Mouse (Mus musculus) kidney, embryonic 15.5 days (tissue): ENCODE results near the gene Tnfrsf11a. TPM values are rescaled to one million over a fixed set of nuclear protein-coding genes. Genes with fewer than 3 reads are reported as not detected.
A peak's percentile ranks its signal among the peaks of the same experiment; 100 is the strongest.

Source experiments
- ATAC-seq: fragments of 200-750 bp; cut with Nextera tagmentation; replicated peaks from 2 replicates; pipeline ENCODE4 v1.8.0; 2017; ENCODE audit warnings: moderate TSS enrichment; ENCODE audit not compliant: low FRiP score
- H3K27ac ChIP-seq: fragments of 300-500 bp; sonication (generic); 2 replicates; pipeline ENCODE4 v1.5.1; 2015; ENCODE audit warnings: mild to moderate bottlenecking, inconsistent platforms
- H3K27me3 ChIP-seq: fragments of 300-500 bp; sonication (generic); 2 replicates; pipeline ENCODE4 v1.6.1; 2015; ENCODE audit warnings: inconsistent platforms
- H3K36me3 ChIP-seq: fragments of 300-500 bp; sonication (generic); 2 replicates; pipeline ENCODE4 v1.6.1; 2015; ENCODE audit warnings: inconsistent platforms
- H3K4me1 ChIP-seq: fragments of 300-500 bp; sonication (generic); 2 replicates; pipeline ENCODE4 v1.6.1; 2015; ENCODE audit warnings: inconsistent platforms
- H3K4me2 ChIP-seq: fragments of 300-500 bp; sonication (generic); 2 replicates; pipeline ENCODE4 v1.6.1; 2015; ENCODE audit warnings: moderate library complexity, mild to moderate bottlenecking, inconsistent platforms
- H3K4me3 ChIP-seq: fragments of 300-500 bp; sonication (generic); replicated peaks from 2 replicates; pipeline ENCODE4 v1.5.1; 2015; ENCODE audit warnings: mild to moderate bottlenecking, inconsistent platforms
- H3K9ac ChIP-seq: fragments of 300-500 bp; sonication (generic); 2 replicates; pipeline ENCODE4 v1.6.1; 2015; ENCODE audit warnings: mild to moderate bottlenecking, inconsistent platforms
- H3K9me3 ChIP-seq: fragments of 300-500 bp; sonication (generic); replicated peaks from 2 replicates; pipeline ENCODE4 v1.6.1; 2016; ENCODE audit warnings: inconsistent platforms
- WGBS: fragments of 180-500 bp; shearing (Covaris S2); methylation state at CpG from one replicate; pipeline ENCODE4 v1.1.7; 2015; ENCODE audit warnings: mixed read lengths; 5-methylcytosine and 5-hydroxymethylcytosine counted together
- polyA plus RNA-seq: library from polyadenylated mRNA; unstranded; fragments of >200 nt; fragmentation: Nextera tagmentation; extraction: Ambion mirVana; gene quantifications from 2 replicates; pipeline ENCODE4 v1.2.1, GENCODE M21; 2015

Tnfrsf11a gene
- polyA plus RNA-seq, 1 experiment from 2014 or later: 1.5 TPM

- no peaks in the 10 kb centered on the region for H3K9me3 ChIP-seq
- no peak overlapping the region for H3K4me2 ChIP-seq
- ATAC-seq: no peak
- H3K36me3 ChIP-seq: no peaks in the 10 kb centered on the region
- no peak overlapping the region for H3K9ac ChIP-seq
- no peaks in the 10 kb centered on the region; the same call in 1 of the 2 replicates for H3K27me3 ChIP-seq
- WGBS: 70% methylated on average over 2 of the region's 2 CpGs
- 0 out of 2 replicates have a peak overlapping the region, but pooled peaks have one; percentile 37 for H3K27ac ChIP-seq
- H3K4me1 ChIP-seq: peaks cover 25% of the 10 kb centered on the region
- no peak overlapping the region for H3K4me3 ChIP-seq
These were observed 103.0 kb downstream of the Tnfrsf11a start for GRCm38 (mm10) chr1:105883498-105883897.

GRCm38 (mm10) chr1:105885101-105885500 is 104.6 kb downstream of the Tnfrsf11a start:
- no peak for ATAC-seq
- Histone ChIP-seq H3K4me2 (no peak overlapping the region), H3K9ac (no peak overlapping the region), H3K4me3 (no peak overlapping the region), H3K36me3 (no peaks in the 10 kb centered on the region), H3K27me3 (no peaks in the 10 kb centered on the region; the same call in 1 of the 2 replicates), H3K9me3 (no peaks in the 10 kb centered on the region), H3K27ac (no peak overlapping the region), H3K4me1 (peaks cover 25% of the 10 kb centered on the region)
- 96% methylated on average over 1 of the region's 1 CpGs for WGBS

GRCm38 (mm10) chr1:105885575-105885974 is 105.1 kb downstream of the Tnfrsf11a start:
- H3K4me3 ChIP-seq: no peak overlapping the region
- no peak for ATAC-seq

GRCm38 (mm10) chr1:105886358-105886757 is 105.8 kb downstream of the Tnfrsf11a start:
- Histone ChIP-seq H3K9me3 (no peaks in the 10 kb centered on the region), H3K4me2 (no peak overlapping the region), H3K9ac (no peak overlapping the region), H3K4me1 (peaks cover 19% of the 10 kb centered on the region), H3K4me3 (no peak overlapping the region), H3K36me3 (no peaks in the 10 kb centered on the region), H3K27ac (no peak overlapping the region), H3K27me3 (no peaks in the 10 kb centered on the region; the same call in 1 of the 2 replicates)
- peak; percentile 50 for ATAC-seq
- 49% methylated on average over 5 of the region's 5 CpGs for WGBS

More at GRCm38 (mm10) chr1:105885575-105885974, 105.1 kb downstream of the Tnfrsf11a start:
- 75% methylated on average over 5 of the region's 5 CpGs for WGBS
- Histone ChIP-seq H3K4me2 (no peak overlapping the region), H3K9me3 (no peaks in the 10 kb centered on the region), H3K4me1 (peaks cover 24% of the 10 kb centered on the region), H3K27ac (no peak overlapping the region), H3K27me3 (no peaks in the 10 kb centered on the region; the same call in 1 of the 2 replicates), H3K9ac (no peak overlapping the region), H3K36me3 (no peaks in the 10 kb centered on the region)

GRCm38 (mm10) chr1:105891032-105891725 is 110.7 kb downstream of the Tnfrsf11a start:
- ATAC-seq: peak; percentile 50

GRCm38 (mm10) chr1:105895019-105895418 is 114.5 kb downstream of the Tnfrsf11a start:
- H3K27ac ChIP-seq: no peak overlapping the region
- H3K36me3 ChIP-seq: no peaks in the 10 kb centered on the region
- no peak for ATAC-seq
- H3K9me3 ChIP-seq: no peaks in the 10 kb centered on the region
- peaks cover 3% of the 10 kb centered on the region; the same call in 1 of the 2 replicates for H3K4me1 ChIP-seq
- no peak overlapping the region for H3K9ac ChIP-seq
- WGBS: 79% methylated on average over 5 of the region's 5 CpGs
- no peak overlapping the region for H3K4me3 ChIP-seq
- no peaks in the 10 kb centered on the region for H3K27me3 ChIP-seq
- no peak overlapping the region for H3K4me2 ChIP-seq

More at GRCm38 (mm10) chr1:105891032-105891725, 110.7 kb downstream of the Tnfrsf11a start:
- no peaks in the 10 kb centered on the region for H3K36me3 ChIP-seq
- no peaks in the 10 kb centered on the region for H3K27me3 ChIP-seq
- 33% methylated on average over 15 of the region's 15 CpGs for WGBS
- H3K4me1 ChIP-seq: peaks cover 6% of the 10 kb centered on the region; the same call in 1 of the 2 replicates
- H3K9ac ChIP-seq: no peak overlapping the region
- H3K4me3 ChIP-seq: no peak overlapping the region
- H3K27ac ChIP-seq: no peak overlapping the region
- H3K9me3 ChIP-seq: no peaks in the 10 kb centered on the region
- H3K4me2 ChIP-seq: no peak overlapping the region

Other genes with a start within 250 kb of the Tnfrsf11a start
- gene Pign, start 117.0 kb upstream of the Tnfrsf11a start, polyA plus RNA-seq: 14.0 and 15.2 TPM in 2 replicates
- 23.9 and 24.2 TPM in 2 replicates for gene Relch, start 116.9 kb upstream of the Tnfrsf11a start, polyA plus RNA-seq
- gene Zcchc2, start 209.7 kb downstream of the Tnfrsf11a start, polyA plus RNA-seq: 3.1 and 3.2 TPM in 2 replicates